Mouse (Mus musculus) duodenum, adult 2 months (tissue): ENCODE data around the gene Gm14412. TPM values are rescaled to one million over a fixed set of nuclear protein-coding genes. Genes with fewer than 3 reads are reported as not detected.

Experiments
- polyA plus RNA-seq: library from polyadenylated mRNA; depleted of rRNA; stranded (reverse); fragments of >200 nt; gene quantifications from 2 replicates; pipeline ENCODE4 v1.2.3, GENCODE M21; 2012; ENCODE audit warnings: low replicate concordance; rRNA removed

Gene Gm14412
- not detected in 2 replicates for polyA plus RNA-seq

DNA sequence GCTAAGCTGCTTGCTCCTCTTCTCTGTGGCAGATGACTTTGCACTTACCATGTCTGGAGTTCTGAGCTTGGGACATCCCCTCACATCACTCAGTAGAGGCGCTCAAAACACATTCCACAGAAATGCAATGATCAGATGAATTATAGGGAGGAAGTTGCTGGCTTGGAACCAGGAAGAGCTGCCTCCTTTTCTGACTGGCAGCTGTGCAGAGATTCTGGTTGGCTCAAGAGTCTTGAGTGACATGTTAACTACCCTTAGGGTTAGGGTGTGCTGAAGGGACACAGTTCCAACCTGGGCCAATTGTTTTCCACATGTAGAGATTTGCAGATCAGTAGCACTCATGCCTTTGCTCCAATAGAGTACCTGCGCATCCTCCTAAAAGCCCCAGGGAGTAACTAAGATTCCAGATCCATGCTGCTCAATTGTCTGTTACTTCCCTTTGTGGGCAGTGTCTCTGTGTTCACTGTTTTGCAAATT lies at the start of gene Gm14412:
Gene Gm14412, minus strand, starts transcription at position 51 of the 477 bp plus-strand sequence.

DNA sequence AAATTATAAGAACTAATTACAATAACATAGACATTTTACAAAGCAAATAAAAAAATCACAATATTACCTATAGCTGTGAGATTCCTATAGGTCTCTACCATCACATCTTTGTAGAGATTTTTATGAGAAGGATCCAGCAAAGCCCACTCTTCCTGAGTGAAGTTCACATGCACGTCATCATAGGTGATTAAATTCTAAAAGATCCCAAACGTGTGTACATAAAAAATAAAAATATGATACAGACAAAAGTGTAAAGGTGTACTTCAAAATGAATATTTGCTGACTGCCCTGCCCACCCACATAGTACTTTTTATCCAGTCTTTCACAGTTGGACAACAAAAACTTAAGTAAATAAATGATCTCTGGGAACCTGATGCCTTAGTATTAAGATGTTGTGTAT lies 57.2 kb downstream of the Gm14412 start, which contains the start of gene Gm14409:
Gene Gm14409, minus strand, starts transcription at position 101 of the 400 bp plus-strand sequence.

Other genes with a start within 250 kb of the Gm14412 start
- gene Gm14401, start 250.0 kb downstream of the Gm14412 start, polyA plus RNA-seq = not detected in 2 replicates
- gene Gm14410, start 117.9 kb downstream of the Gm14412 start, polyA plus RNA-seq = 0.16 and 0.24 TPM in 2 replicates
- gene Gm14409, start 57.3 kb downstream of the Gm14412 start, polyA plus RNA-seq = not detected in 2 replicates
- not detected in 2 replicates for gene Gm14418, start 74.0 kb upstream of the Gm14412 start, polyA plus RNA-seq
- gene Zfp970, start 140.4 kb upstream of the Gm14412 start, polyA plus RNA-seq = 0.06 and 0.11 TPM in 2 replicates
- gene Gm14403, start 173.9 kb upstream of the Gm14412 start, polyA plus RNA-seq = not detected in 2 replicates